Mouse (Mus musculus): ENCODE measurements at regions not wholly inside any gene's neighbourhood (a gene's known extent, or its start where the extent isn't known, plus 50 kb on each side); places are given as distances from the start of the nearest gene placed in this dataset.
"Not testable (repeated sequence)": the region's sequence is repeated elsewhere in the genome, so short reads cannot be mapped to it uniquely, and the experiment has no call there.

GRCm38 (mm10) chr6:7120136-7120535 lies 164.3 kb downstream of the Sdhaf3 start:
- DNase-seq, result peak; percentile 57 to 75

GRCm38 (mm10) chr6:7133042-7133441 lies 177.2 kb downstream of the Sdhaf3 start:
- no peak for DNase-seq

DNA sequence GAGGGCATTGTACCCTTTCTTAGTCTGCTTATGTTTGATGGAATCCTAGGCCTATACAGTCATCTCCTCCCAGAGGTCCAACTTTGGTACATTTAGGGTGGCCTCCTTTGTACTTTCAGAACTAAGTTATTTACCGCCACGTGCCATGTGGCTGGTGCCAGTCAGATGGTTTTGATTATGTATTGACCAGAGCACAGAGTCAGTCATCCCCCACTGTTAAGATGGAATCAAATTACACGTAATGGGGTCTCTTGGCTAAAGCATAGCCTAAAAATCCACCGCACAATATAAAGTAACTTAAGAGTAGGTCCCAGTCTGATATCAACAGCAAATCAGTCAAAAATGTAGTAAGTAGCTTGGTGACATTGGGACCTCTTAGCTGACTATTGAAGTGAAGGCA lies 178.3 kb downstream of the Sdhaf3 start:
- no peak for DNase-seq

DNA sequence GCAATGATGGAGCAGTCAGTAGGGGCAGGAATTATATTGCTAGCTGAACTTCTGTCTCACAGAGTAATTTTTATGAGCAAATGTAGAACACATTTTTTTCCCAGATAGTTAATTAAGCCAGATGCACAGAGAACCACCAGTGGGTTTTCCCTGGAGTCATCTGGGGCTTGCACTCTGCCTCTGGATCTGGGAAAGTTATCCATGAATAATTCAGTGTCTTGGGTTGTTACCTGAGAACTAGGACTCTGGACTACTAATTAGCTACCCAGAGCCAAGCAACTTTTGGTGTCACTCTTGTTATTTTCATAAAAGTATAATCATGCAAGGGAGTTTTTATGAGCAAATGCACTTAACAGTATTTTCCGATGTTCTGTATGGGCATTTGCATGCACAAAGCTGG lies 179.1 kb downstream of the Sdhaf3 start:
- DNase-seq, result no peak

GRCm38 (mm10) chr6:7181711-7182110 lies 225.9 kb downstream of the Sdhaf3 start:
- DNase-seq, result no peak

- DNase-seq, result no peak
Observed at GRCm38 (mm10) chr6:7199046-7199599, 243.3 kb downstream of the Sdhaf3 start.

GRCm38 (mm10) chr6:7215880-7216279 lies 260.1 kb downstream of the Sdhaf3 start:
- no peak for DNase-seq

DNA sequence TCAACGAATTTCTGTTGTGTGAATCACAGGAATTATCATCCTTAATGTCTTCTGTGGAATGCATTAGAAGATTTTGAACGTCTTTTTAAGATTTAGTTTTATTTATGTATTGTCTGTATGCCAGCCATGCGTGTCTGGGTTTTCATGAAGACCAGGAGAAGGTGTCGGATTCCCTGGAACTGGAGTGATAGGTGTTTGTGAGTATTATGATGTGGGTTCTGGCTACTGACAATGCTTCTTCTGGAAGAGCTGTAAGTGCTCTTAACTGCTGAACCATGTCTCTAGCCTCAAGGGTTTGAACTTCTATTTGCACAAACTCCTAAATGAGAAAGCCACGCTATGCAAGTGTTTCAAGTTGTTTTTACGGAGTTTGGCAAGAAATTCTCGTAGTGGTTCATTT lies 296.5 kb downstream of the Sdhaf3 start:
- no peak for DNase-seq

GRCm38 (mm10) chr6:7277431-7277830 lies 277.2 kb upstream of the Tac1 start:
- no peak for DNase-seq

DNA sequence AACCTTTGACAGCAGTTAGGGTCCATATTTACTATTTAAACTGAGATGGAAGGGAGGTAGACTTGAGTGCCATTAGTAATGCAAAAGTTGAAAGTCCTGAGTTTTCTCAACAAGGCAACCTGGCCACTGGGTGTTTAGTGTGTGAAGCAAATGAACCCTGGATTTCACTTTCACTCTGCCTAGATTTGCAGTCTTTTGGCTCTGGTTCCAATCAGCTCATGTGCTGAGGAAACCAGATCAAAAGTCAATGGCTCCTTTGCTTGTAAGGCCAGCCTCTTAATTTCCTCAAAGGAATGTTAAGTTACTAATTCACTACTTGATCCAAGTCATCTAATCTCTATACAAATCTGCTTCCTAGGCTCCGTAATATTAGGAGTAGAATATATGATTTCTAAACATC lies 247.7 kb upstream of the Tac1 start:
- peak; percentile 53 to 71 for DNase-seq

DNA sequence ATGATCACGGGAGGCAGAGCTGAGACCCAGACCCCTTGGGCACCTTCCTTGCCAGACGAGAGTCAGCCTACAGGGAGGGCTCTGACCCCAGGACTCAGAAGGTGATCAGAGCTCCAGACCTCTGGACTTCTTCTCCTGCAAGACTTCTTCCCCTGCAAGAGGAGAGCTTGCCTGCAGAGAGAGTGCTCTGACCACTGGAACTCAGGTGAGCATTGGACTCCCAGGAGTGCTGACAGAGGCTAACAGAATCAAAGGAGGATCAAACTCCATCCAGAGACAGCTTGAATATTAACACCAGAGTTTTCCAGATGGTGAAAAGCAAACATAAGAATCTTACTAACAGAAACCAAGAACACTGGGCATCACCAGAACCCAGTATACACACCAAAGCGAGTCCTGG lies 241.2 kb upstream of the Tac1 start:
- DNase-seq, result peak; percentile 55 to 67

GRCm38 (mm10) chr6:7326974-7327373 lies 227.7 kb upstream of the Tac1 start:
- no peak for DNase-seq

- DNase-seq, result no peak
Observed at GRCm38 (mm10) chr6:7356634-7357033, 198.0 kb upstream of the Tac1 start.

- DNase-seq, result no peak
Observed at GRCm38 (mm10) chr6:7367166-7367565, 187.5 kb upstream of the Tac1 start.

GRCm38 (mm10) chr6:7374629-7375028 lies 180.1 kb upstream of the Tac1 start:
- no peak for DNase-seq

GRCm38 (mm10) chr6:7375851-7376250 lies 178.8 kb upstream of the Tac1 start:
- no peak for DNase-seq

- no peak for DNase-seq
Observed at GRCm38 (mm10) chr6:7378651-7379050, 176.0 kb upstream of the Tac1 start.

- DNase-seq, result no peak
Observed at GRCm38 (mm10) chr6:7424731-7425130, 129.9 kb upstream of the Tac1 start.

DNA sequence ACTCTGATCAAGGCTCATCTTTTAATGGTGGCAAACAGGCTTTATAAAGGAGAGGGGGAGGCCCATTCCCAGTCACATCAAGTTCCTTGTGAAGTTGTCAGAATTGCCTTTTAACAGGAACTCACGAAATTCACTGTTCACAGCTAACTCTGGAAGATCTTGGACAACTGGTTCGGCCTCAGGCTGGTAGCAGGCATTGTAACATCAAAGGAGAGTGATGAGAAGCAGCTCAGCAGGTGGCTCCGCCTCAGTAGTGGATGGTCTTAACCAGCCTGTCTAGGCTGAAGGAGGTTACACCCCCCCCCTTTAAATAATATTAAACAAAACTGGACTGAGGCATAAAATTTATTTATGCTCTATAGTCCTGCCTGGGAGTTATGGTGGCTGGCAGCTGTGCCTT lies 113.0 kb upstream of the Tac1 start:
- no peak for DNase-seq

GRCm38 (mm10) chr6:7442286-7442685 lies 112.4 kb upstream of the Tac1 start:
- not testable (repeated sequence) for DNase-seq

- DNase-seq, result no peak
Observed at GRCm38 (mm10) chr6:7455881-7456280, 98.8 kb upstream of the Tac1 start.

GRCm38 (mm10) chr6:7463896-7464295 lies 90.8 kb upstream of the Tac1 start:
- DNase-seq, result no peak

GRCm38 (mm10) chr6:7464346-7464745 lies 90.3 kb upstream of the Tac1 start:
- DNase-seq, result no peak

- no peak for DNase-seq
Observed at GRCm38 (mm10) chr6:7472366-7473026, 82.2 kb upstream of the Tac1 start.

GRCm38 (mm10) chr6:7473730-7474129 lies 80.9 kb upstream of the Tac1 start:
- no peak for DNase-seq

All from kidney, adult 8-10 months (tissue).